Mouse (Mus musculus) midbrain, embryonic 13.5 days (tissue): ENCODE measurements around the gene Hoxb7. TPM values are rescaled to one million over a fixed set of nuclear protein-coding genes. Genes with fewer than 3 reads are reported as not detected.

Experiments used
- ATAC-seq: fragments of 200-750 bp; cut with Nextera tagmentation; 2 replicates; pipeline ENCODE4 v1.8.0; 2017; ENCODE audit warnings: mild to moderate bottlenecking, moderate TSS enrichment, moderate library complexity
- H3K27ac ChIP-seq: fragments of 300-500 bp; sonication (generic); 2 replicates; pipeline ENCODE4 v1.5.1; 2015; ENCODE audit warnings: inconsistent platforms, mild to moderate bottlenecking, moderate library complexity
- H3K27me3 ChIP-seq: fragments of 300-500 bp; sonication (generic); 2 replicates; pipeline ENCODE4 v1.6.1; 2015; ENCODE audit warnings: mild to moderate bottlenecking, inconsistent platforms
- H3K36me3 ChIP-seq: fragments of 300-500 bp; sonication (generic); 2 replicates; pipeline ENCODE4 v1.6.1; 2015; ENCODE audit warnings: mild to moderate bottlenecking, inconsistent platforms
- H3K4me1 ChIP-seq: fragments of 300-500 bp; sonication (generic); replicated peaks from 2 replicates; pipeline ENCODE4 v1.6.1; 2015; ENCODE audit warnings: inconsistent platforms
- H3K4me2 ChIP-seq: fragments of 300-500 bp; sonication (generic); replicated peaks from 2 replicates; pipeline ENCODE4 v1.6.1; 2015; ENCODE audit warnings: moderate library complexity, mild to moderate bottlenecking, inconsistent platforms
- H3K4me3 ChIP-seq: fragments of 300-500 bp; sonication (generic); replicated peaks from 2 replicates; pipeline ENCODE4 v1.5.1; 2015; ENCODE audit warnings: mild to moderate bottlenecking, inconsistent platforms
- H3K9ac ChIP-seq: fragments of 300-500 bp; sonication (generic); replicated peaks from 2 replicates; pipeline ENCODE4 v1.6.1; 2015; ENCODE audit warnings: mild to moderate bottlenecking, inconsistent platforms
- H3K9me3 ChIP-seq: fragments of 300-500 bp; sonication (generic); 2 replicates; pipeline ENCODE4 v1.6.1; 2016; ENCODE audit warnings: mild to moderate bottlenecking, inconsistent platforms
- WGBS: fragments of 180-500 bp; shearing (Covaris S2); methylation state at CpG from one replicate; pipeline ENCODE4 v1.1.7; 2015; 5-methylcytosine and 5-hydroxymethylcytosine counted together
- polyA plus RNA-seq: library from polyadenylated mRNA; unstranded; fragments of >200 nt; fragmentation: Nextera tagmentation; extraction: Ambion mirVana; gene quantifications from 2 replicates; pipeline ENCODE4 v1.2.1, GENCODE M21; 2015

Gene Hoxb7
- not detected in 2 replicates for polyA plus RNA-seq

GRCm38 (mm10) chr11:96285771-96286738, at the start of gene Hoxb7:
TSS of gene Hoxb7 (plus strand) at chr11:96286623.
- Histone ChIP-seq H3K4me1 (peaks cover 13% of the 10 kb centered on the region; the same call in 1 of the 2 replicates), H3K4me3 (no peak within 1 kb of the TSS; the same call in 1 of the 2 replicates), H3K4me2 (peak within 1 kb of the TSS; percentile 19; the same call in 1 of the 2 replicates), H3K36me3 (no peaks in the 10 kb centered on the region), H3K27ac (no peak within 1 kb of the TSS), H3K27me3 (peaks cover 99% of the 10 kb centered on the region), H3K9me3 (no peaks in the 10 kb centered on the region), H3K9ac (no peak within 1 kb of the TSS)
- 2% methylated on average over 42 of the region's 43 CpGs for WGBS
- ATAC-seq: no peak

GRCm38 (mm10) chr11:96240211-96240610, 46.2 kb upstream of the Hoxb7 start:
- Histone ChIP-seq H3K36me3 (no peaks in the 10 kb centered on the region), H3K9ac (no peak overlapping the region), H3K4me2 (no peak overlapping the region), H3K4me1 (no peaks in the 10 kb centered on the region), H3K4me3 (no peak overlapping the region), H3K9me3 (no peaks in the 10 kb centered on the region), H3K27me3 (peaks cover 50% of the 10 kb centered on the region), H3K27ac (no peak overlapping the region)
- no peak for ATAC-seq
- 2% methylated on average over 7 of the region's 7 CpGs for WGBS

GRCm38 (mm10) chr11:96250901-96251300, 35.5 kb upstream of the Hoxb7 start:
- no peak overlapping the region for H3K9ac ChIP-seq
- H3K4me2 ChIP-seq: no peak overlapping the region
- H3K27ac ChIP-seq: no peak overlapping the region
- H3K4me1 ChIP-seq: no peaks in the 10 kb centered on the region
- WGBS: 1% methylated on average over 14 of the region's 14 CpGs
- no peaks in the 10 kb centered on the region for H3K36me3 ChIP-seq
- H3K9me3 ChIP-seq: no peaks in the 10 kb centered on the region
- no peak for ATAC-seq
- H3K4me3 ChIP-seq: no peak overlapping the region
- peaks cover 99% of the 10 kb centered on the region for H3K27me3 ChIP-seq

GRCm38 (mm10) chr11:96251480-96252031, 34.9 kb upstream of the Hoxb7 start:
- Histone ChIP-seq H3K9ac (no peak overlapping the region), H3K27me3 (peaks cover 99% of the 10 kb centered on the region), H3K9me3 (no peaks in the 10 kb centered on the region), H3K27ac (no peak overlapping the region), H3K4me2 (no peak overlapping the region), H3K36me3 (no peaks in the 10 kb centered on the region), H3K4me3 (no peak overlapping the region), H3K4me1 (no peaks in the 10 kb centered on the region)
- 2% methylated on average over 46 of the region's 46 CpGs for WGBS
- no peak for ATAC-seq

GRCm38 (mm10) chr11:96252541-96253120, 33.8 kb upstream of the Hoxb7 start:
- Histone ChIP-seq H3K27ac (no peak overlapping the region), H3K4me3 (no peak overlapping the region), H3K4me1 (no peaks in the 10 kb centered on the region), H3K4me2 (no peak overlapping the region), H3K36me3 (no peaks in the 10 kb centered on the region), H3K9ac (no peak overlapping the region), H3K27me3 (peaks cover 100% of the 10 kb centered on the region), H3K9me3 (no peaks in the 10 kb centered on the region)
- 3% methylated on average over 12 of the region's 12 CpGs for WGBS
- no peak for ATAC-seq

GRCm38 (mm10) chr11:96254221-96254620, 32.2 kb upstream of the Hoxb7 start:
- no peak for ATAC-seq
- Histone ChIP-seq H3K27me3 (peaks cover 100% of the 10 kb centered on the region), H3K4me3 (no peak overlapping the region), H3K27ac (no peak overlapping the region), H3K4me2 (no peak overlapping the region), H3K9ac (no peak overlapping the region), H3K36me3 (no peaks in the 10 kb centered on the region), H3K4me1 (no peaks in the 10 kb centered on the region), H3K9me3 (no peaks in the 10 kb centered on the region)
- 2% methylated on average over 11 of the region's 11 CpGs for WGBS

- Histone ChIP-seq H3K4me1 (no peaks in the 10 kb centered on the region), H3K27ac (no peak overlapping the region), H3K4me2 (no peak overlapping the region), H3K9me3 (no peaks in the 10 kb centered on the region), H3K4me3 (no peak overlapping the region), H3K9ac (no peak overlapping the region), H3K27me3 (peaks cover 100% of the 10 kb centered on the region), H3K36me3 (no peaks in the 10 kb centered on the region)
- WGBS: under 1% methylated on average over 39 of the region's 39 CpGs
- no peak for ATAC-seq
Observed at GRCm38 (mm10) chr11:96255111-96255995, 31.1 kb upstream of the Hoxb7 start.

- no peak overlapping the region for H3K4me2 ChIP-seq
- peaks cover 100% of the 10 kb centered on the region for H3K27me3 ChIP-seq
- H3K4me3 ChIP-seq: no peak overlapping the region
- H3K9me3 ChIP-seq: no peaks in the 10 kb centered on the region
- no peaks in the 10 kb centered on the region for H3K4me1 ChIP-seq
- no peak for ATAC-seq
- WGBS: 2% methylated on average over 14 of the region's 14 CpGs
- H3K9ac ChIP-seq: no peak overlapping the region
- H3K27ac ChIP-seq: no peak overlapping the region
- H3K36me3 ChIP-seq: no peaks in the 10 kb centered on the region
Observed at GRCm38 (mm10) chr11:96255996-96256445, 30.4 kb upstream of the Hoxb7 start.

- no peak overlapping the region for H3K27ac ChIP-seq
- ATAC-seq: no peak
- no peaks in the 10 kb centered on the region for H3K4me1 ChIP-seq
- H3K27me3 ChIP-seq: peaks cover 100% of the 10 kb centered on the region
- H3K4me3 ChIP-seq: no peak overlapping the region
- H3K4me2 ChIP-seq: no peak overlapping the region
- WGBS: 25% methylated on average over 2 of the region's 2 CpGs
- H3K9ac ChIP-seq: no peak overlapping the region
- no peaks in the 10 kb centered on the region for H3K36me3 ChIP-seq
- no peaks in the 10 kb centered on the region for H3K9me3 ChIP-seq
Observed at GRCm38 (mm10) chr11:96257141-96257540, 29.3 kb upstream of the Hoxb7 start.

- Histone ChIP-seq H3K36me3 (no peaks in the 10 kb centered on the region), H3K4me1 (no peaks in the 10 kb centered on the region), H3K9me3 (no peaks in the 10 kb centered on the region), H3K4me3 (no peak overlapping the region), H3K27ac (no peak overlapping the region), H3K9ac (no peak overlapping the region), H3K27me3 (peaks cover 100% of the 10 kb centered on the region), H3K4me2 (no peak overlapping the region)
- 7% methylated on average over 2 of the region's 2 CpGs for WGBS
- no peak for ATAC-seq
Observed at GRCm38 (mm10) chr11:96259038-96259437, 27.4 kb upstream of the Hoxb7 start.

- Histone ChIP-seq H3K4me2 (no peak overlapping the region), H3K9ac (no peak overlapping the region), H3K9me3 (no peaks in the 10 kb centered on the region), H3K27me3 (peaks cover 100% of the 10 kb centered on the region), H3K27ac (no peak overlapping the region), H3K36me3 (no peaks in the 10 kb centered on the region), H3K4me3 (no peak overlapping the region), H3K4me1 (no peaks in the 10 kb centered on the region)
- WGBS: 0% methylated on average over 1 of the region's 1 CpGs
- no peak for ATAC-seq
Observed at GRCm38 (mm10) chr11:96259511-96259910, 26.9 kb upstream of the Hoxb7 start.
